Mouse (Mus musculus): Measurements from ENCODE around the gene Prkcq.

Prkcq gene

GRCm38 (mm10) chr2:11187166-11187565, 15.3 kb downstream of the Prkcq start:
- no peak for DNase-seq

GRCm38 (mm10) chr2:11188279-11188678, 16.4 kb downstream of the Prkcq start:
- DNase-seq = no peak

DNA sequence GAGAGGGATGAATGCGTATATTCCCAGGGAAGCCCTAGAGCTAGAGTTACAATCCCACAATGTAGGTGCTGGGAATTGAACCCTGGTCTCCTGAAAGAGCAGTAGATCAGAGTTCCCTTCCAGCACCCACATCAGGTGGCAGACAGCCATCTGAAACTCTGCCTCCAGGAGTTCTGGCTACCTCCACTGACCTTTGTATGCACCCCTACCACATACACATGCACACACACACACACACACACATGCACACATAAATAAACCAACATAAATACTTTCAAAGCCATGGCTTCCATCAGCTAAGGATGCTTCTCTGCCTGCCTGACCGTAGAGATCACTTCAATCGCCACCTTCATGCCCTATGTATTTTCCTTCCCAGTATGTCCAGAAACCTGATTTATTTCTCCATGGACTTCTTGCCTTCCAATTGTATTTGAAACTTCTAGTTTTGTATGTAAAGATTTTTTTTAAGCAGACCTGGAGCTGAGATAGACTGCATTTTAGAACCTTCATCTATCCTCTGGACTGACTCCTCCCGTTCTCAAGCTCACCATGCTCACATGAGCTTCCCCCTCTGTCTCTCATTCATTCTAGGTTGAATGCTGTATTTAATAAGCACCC, 17.4 kb downstream of the Prkcq start:
- no peak for DNase-seq

- no peak for DNase-seq
Observed at GRCm38 (mm10) chr2:11192281-11193098, 20.6 kb downstream of the Prkcq start.

DNA sequence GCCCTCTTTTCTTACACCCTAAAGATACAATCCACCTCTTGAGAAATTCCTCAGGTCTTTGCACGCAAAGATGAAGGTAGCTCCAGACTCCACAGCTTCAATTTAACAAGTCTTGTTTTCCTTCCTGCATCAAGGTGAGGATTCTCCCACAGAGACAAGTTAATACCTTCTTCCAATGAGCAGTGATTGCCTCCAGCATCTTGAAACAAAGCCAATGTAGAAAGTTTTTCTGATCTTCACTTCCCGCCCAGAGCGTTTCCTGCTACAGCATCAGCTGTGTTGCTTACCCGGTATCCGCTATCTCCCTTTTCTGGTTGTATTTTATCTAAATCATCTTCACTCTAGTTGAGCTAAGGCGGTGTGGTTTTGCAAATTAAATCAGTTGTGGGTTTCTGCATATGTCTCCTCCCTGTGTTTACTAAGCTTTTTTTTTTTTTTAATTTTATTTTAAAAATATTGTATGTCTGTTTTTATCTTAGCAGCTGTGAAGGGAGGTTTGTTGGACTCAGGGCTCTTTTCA, 21.3 kb downstream of the Prkcq start:
- no peak for DNase-seq

DNA sequence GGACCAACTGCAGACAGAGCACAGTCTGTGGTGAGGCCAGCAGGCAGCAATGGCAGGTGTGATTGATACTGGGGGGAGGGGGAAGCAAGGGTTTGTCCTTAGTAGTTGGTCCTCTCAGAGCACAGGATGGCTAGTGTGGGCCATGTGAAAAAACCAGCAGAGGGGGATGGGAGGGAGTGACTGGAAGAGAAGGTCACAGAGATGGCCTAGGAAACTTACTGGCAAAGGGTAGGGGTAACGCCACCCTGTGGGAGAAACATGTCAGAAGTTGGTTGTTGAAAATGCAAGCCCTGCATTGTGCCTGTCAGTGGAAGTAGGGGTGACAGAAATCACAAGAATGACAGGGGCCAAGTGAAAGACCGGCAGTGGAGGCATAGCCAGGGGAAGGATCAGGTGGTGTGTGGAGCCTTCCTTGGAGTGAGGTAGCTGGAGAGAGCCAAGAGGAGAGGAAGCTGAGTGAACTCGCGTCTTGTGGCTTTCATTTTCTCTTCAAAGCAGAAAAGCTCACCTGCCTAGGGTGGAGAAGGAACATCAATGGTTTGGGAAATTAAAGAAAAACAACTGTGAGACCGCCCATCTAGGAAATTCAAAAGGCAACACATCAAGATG, 22.9 kb downstream of the Prkcq start:
- no peak for DNase-seq

DNA sequence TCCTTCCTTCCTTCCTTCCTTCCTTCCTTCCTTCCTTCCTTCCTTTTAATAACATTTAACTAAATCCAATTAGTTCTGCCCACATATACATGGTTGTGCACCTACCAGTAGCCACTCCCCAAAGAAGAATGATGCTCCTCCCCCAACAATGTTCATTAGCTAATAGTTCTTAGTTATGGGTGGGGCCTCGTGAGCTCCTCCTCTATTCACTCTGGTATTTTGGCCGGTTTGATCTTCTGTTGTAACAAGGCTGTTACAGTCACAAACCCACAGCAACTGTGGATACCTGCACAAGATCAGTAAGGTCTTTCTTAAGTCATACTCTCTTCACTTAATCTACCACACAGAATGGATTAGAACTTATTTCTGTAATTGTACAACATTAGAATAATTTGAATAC, 24.2 kb downstream of the Prkcq start:
- DNase-seq = no peak

- no peak for DNase-seq
Observed at GRCm38 (mm10) chr2:11196952-11197559, 25.1 kb downstream of the Prkcq start.

DNA sequence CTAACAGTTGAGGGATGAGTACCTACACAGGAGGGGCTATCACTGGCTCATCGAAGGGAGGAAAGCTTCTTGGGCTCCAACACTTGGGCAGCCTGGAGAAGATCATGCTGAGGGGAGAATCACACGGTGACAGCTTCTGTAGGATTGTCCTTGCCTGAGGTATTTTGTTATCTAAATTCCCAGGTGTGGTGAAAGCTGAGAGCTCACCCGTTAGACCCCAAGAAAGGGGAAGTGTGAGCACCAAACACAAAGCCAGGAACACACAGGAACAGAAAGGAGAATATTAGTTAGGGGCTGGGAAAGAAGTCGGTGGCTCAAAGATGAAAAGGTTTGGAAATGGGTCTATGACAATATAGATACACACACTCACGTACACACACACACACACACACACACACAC, 27.7 kb downstream of the Prkcq start:
- no peak for DNase-seq

DNA sequence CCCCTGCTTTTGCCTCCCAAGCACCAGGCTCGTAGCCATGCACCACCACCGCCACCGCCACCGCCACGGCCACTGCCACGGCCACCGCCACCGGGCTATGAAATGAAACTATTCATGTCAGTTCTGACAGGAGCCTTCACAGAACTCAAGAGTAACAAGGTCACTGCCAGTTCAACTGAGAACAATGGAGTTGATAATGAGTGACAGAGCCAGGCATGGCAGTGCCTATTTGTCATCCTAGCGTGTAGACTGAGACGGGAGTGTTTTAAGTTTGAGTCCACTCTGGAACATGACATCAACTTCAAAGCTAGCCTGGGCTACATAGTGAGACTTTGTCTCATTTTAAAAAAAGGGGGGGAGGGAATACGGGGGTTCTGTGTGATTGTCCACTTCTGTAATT, 30.9 kb downstream of the Prkcq start:
- no peak for DNase-seq

DNA sequence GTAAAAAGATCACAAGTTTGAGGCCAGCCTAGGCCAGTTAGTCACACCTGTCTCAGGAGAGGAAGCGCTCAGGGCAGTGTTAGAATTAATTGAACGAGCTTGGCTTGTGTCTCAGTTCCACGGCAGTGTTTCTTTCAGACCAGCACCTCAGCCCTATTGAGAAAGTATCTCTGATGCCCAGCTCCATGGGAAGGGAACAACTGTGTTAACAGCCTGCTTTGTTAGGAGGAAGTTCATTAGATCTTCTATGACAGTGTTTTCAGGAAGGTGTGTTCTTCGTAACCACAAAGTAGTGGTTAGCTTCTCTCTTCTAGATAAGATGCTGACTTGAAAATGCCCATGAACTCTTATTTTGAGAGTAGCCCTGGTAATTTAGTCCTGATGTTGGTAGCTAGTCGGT, 31.4 kb downstream of the Prkcq start:
- DNase-seq = no peak

- DNase-seq = no peak
Observed at GRCm38 (mm10) chr2:11204232-11204631, 32.3 kb downstream of the Prkcq start.

DNA sequence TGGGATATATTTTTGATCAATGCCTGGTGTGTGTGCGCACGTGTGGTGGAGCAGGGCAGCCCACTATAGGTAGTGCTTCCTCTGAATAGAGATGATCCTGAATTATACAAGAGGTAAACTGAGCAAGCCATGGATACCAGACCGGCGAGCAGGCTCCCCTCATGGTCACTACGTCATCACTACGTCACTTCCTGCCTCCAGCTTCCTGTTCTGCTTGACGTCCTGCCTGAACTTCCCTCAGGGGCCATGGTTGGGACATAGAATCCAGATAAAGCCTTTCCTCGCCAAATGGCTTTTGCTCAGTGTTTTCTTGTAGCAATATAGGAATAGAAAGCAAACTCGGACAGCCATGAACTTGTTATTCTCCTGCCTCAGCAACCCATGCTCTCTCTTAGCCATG, 33.1 kb downstream of the Prkcq start:
- DNase-seq = no peak

GRCm38 (mm10) chr2:11205720-11206119, 33.8 kb downstream of the Prkcq start:
- no peak for DNase-seq

DNA sequence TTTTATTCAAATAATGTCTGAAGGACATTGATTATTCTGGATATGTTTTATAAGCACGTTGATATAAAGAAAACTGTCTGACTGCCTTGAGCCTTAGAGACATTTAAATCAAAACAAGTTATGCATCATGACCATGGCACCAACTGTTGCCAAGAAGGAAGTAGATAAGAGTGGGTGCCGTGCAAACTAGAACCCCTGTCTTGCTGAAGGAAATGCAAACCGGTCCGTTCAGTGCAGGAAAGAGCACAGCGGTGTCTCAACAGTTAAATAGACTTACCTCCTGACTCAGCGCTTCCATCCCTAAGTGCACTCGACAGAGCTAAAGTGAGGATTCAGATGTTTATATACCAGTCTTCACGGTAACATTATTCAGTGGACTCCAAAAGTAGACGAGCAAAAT, 36.4 kb downstream of the Prkcq start:
- DNase-seq = no peak

DNA sequence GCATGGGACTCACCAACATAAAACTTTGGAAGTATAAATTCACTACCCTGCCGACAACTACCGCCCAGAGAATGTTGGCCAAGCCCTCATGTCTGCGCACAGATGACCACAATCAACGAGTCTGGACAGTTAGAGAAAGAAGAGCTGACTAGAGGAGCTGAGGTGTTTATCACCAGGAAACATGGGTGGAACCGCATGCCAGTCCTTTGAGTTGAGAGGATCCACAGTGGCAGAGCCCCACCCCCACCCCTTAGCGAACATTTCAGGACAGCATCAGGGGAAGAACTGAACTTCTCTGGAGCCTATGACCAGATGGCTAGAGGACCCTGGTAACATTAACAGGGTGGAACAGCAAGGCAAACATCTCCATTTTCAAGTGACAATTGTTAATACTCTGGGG, 37.4 kb downstream of the Prkcq start:
- no peak for DNase-seq

GRCm38 (mm10) chr2:11210241-11210916, 38.5 kb downstream of the Prkcq start:
- DNase-seq = peak; percentile 56

- no peak for DNase-seq
Observed at GRCm38 (mm10) chr2:11211961-11212562, 40.2 kb downstream of the Prkcq start.

DNA sequence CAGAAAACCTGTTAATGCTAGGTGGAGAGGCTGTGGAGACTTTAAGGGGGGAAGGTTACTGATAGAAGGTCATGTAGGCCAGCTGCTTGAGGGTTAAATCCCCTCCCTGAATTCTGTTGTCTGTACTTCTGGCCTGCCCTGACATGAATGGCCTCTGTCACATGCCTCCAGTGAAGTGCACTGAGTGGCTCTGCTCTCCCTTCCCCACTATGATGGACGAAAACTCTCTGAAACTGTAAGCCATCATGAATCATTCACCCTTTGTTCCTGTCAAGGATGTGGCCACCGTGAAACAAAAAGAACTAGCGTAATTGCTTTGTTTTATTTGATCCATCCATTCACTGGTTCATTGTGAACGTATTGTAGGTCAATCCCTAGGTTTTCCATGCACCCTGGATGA, 44.5 kb downstream of the Prkcq start:
- DNase-seq = no peak

DNA sequence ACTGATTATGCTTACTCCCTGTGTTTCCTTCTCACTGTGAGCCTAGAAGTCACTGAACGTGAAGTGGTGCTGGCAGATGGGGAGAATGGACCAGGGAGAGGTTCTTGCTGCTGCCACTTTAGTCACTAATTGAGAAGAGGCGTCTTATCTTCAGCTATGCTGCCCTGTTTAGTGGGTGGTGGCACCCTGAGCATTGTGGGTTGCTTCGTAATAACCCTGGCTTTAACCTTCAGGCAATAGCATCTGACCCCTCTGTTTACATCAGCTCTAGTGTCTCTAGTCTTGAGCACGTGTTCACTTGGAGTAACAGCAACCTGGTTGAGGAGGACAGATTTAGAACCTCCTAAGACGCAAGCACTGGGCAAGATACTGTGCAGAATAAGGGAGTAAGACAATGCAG, 44.9 kb downstream of the Prkcq start:
- no peak for DNase-seq

- DNase-seq = no peak
Observed at GRCm38 (mm10) chr2:11218122-11218521, 46.2 kb downstream of the Prkcq start.

- DNase-seq = no peak
Observed at GRCm38 (mm10) chr2:11219262-11219661, 47.4 kb downstream of the Prkcq start.

Measured in retina, postnatal 1 day (tissue).